Mouse (Mus musculus) MEL (cell line): ENCODE measurements around the gene Ano3. TPM values are rescaled to one million over a fixed set of nuclear protein-coding genes. Genes with fewer than 3 reads are reported as not detected.

Experiments
- DNase-seq: peaks from one replicate; pipeline ENCODE4 v3.0.0; 2011; ENCODE audit warnings: low read depth, low spot score
- H3K27ac ChIP-seq: 2 replicates; pipeline ENCODE4 v1.5.1; 2012; ENCODE audit warnings: low read depth, mild to moderate bottlenecking, control low read depth, low read length, moderate library complexity; ENCODE audit not compliant: control insufficient read depth
- H3K27me3 ChIP-seq, 2 experiments: fragments of 150-350 bp in 1 of 2; sonication (generic) in 1 of 2; 2 replicates each; pipeline ENCODE4 v1.6.1; 2012; ENCODE audit warnings: low read length in 2 of 2, mild to moderate bottlenecking in 2 of 2, improper control_type of control experiment in 1 of 2, moderate library complexity in 1 of 2; ENCODE audit not compliant: insufficient read depth in 2 of 2, control insufficient read depth in 1 of 2
- H3K36me3 ChIP-seq, 2 experiments: 2 replicates each; pipeline ENCODE4 v1.6.1; 2012 to 2014; ENCODE audit warnings: low read length in 2 of 2, improper control_type of control experiment in 1 of 2, inconsistent platforms in 1 of 2, mild to moderate bottlenecking in 1 of 2; ENCODE audit not compliant: insufficient read depth in 2 of 2, control insufficient read depth in 1 of 2
- H3K4me1 ChIP-seq, 2 experiments: fragments of 150-350 bp in 1 of 2; sonication (generic) in 1 of 2; 2 replicates each; pipeline ENCODE4 v1.6.1; 2012; ENCODE audit warnings: low read length in 2 of 2, improper control_type of control experiment in 1 of 2, mild to moderate bottlenecking in 1 of 2; ENCODE audit not compliant: insufficient read depth in 2 of 2, control insufficient read depth in 1 of 2
- H3K4me3 ChIP-seq, 2 experiments: fragments of 150-350 bp in 1 of 2; sonication (generic) in 1 of 2; 2 replicates each; pipeline ENCODE4 v1.5.1; 2012; ENCODE audit warnings: low read depth in 2 of 2, low read length in 2 of 2, mild to moderate bottlenecking in 2 of 2, moderate library complexity in 2 of 2, control low read depth in 1 of 2, improper control_type of control experiment in 1 of 2; ENCODE audit not compliant: control insufficient read depth in 1 of 2, insufficient read depth in 1 of 2
- H3K79me2 ChIP-seq: 2 replicates; pipeline ENCODE4 v1.6.1; 2012; ENCODE audit warnings: mild to moderate bottlenecking, low read length, moderate library complexity; ENCODE audit not compliant: control insufficient read depth, poor library complexity, insufficient read depth
- H3K9ac ChIP-seq: 2 replicates; pipeline ENCODE4 v1.6.1; 2012; ENCODE audit warnings: low read depth, mild to moderate bottlenecking, control low read depth, low read length, moderate library complexity; ENCODE audit not compliant: control insufficient read depth, poor library complexity, severe bottlenecking
- H3K9me3 ChIP-seq: fragments of 150-350 bp; sonication (generic); replicated peaks from 2 replicates; pipeline ENCODE4 v1.6.1; 2012; ENCODE audit warnings: mild to moderate bottlenecking, low read length, improper control_type of control experiment, moderate library complexity; ENCODE audit not compliant: insufficient read depth
- BHLHE40 ChIP-seq: IDR thresholded peaks from 2 replicates; pipeline ENCODE4 v1.6.1; 2012; ENCODE audit warnings: low read depth, mild to moderate bottlenecking, inconsistent platforms, low read length, improper control_type of control experiment, borderline replicate concordance
- CHD1 ChIP-seq: IDR thresholded peaks from 2 replicates; pipeline ENCODE4 v1.6.1; 2012; ENCODE audit warnings: low read depth, mild to moderate bottlenecking, inconsistent platforms, low read length, improper control_type of control experiment
- CHD2 ChIP-seq: IDR thresholded peaks from 2 replicates; pipeline ENCODE4 v1.6.1; 2011; ENCODE audit warnings: low read length, improper control_type of control experiment
- CTCF ChIP-seq, 3 experiments: IDR thresholded peaks in 2 of 3; conservative IDR thresholded peaks in 1 of 3; 2 replicates each; pipeline ENCODE4 v1.5.1; 2011 to 2012; ENCODE audit warnings: low read length in 3 of 3, low read depth in 2 of 3, mild to moderate bottlenecking in 2 of 3, improper control_type of control experiment in 1 of 3, inconsistent platforms in 1 of 3, mixed read lengths in 1 of 3, moderate library complexity in 1 of 3; ENCODE audit not compliant: control insufficient read depth in 1 of 3, insufficient read depth in 1 of 3, poor library complexity in 1 of 3, severe bottlenecking in 1 of 3
- E2F4 ChIP-seq: IDR thresholded peaks from 2 replicates; pipeline ENCODE4 v1.6.1; 2011; ENCODE audit warnings: low read depth, low read length, improper control_type of control experiment, borderline replicate concordance
- ELF1 ChIP-seq: IDR thresholded peaks from 2 replicates; pipeline ENCODE4 v1.6.1; 2014; ENCODE audit warnings: low read depth, mild to moderate bottlenecking, inconsistent platforms, low read length, improper control_type of control experiment, moderate library complexity
- EP300 ChIP-seq, 2 experiments: IDR thresholded peaks; 2 replicates each; pipeline ENCODE4 v1.6.1; 2011; ENCODE audit warnings: improper control_type of control experiment in 2 of 2, low read length in 2 of 2, low read depth in 1 of 2, mild to moderate bottlenecking in 1 of 2
- ETS1 ChIP-seq: IDR thresholded peaks from 2 replicates; pipeline ENCODE4 v1.6.1; 2012; ENCODE audit warnings: low read depth, mild to moderate bottlenecking, inconsistent platforms, low read length, improper control_type of control experiment, moderate library complexity
- GABPA ChIP-seq: IDR thresholded peaks from 2 replicates; pipeline ENCODE4 v1.6.1; 2012; ENCODE audit warnings: low read depth, mild to moderate bottlenecking, inconsistent platforms, low read length, improper control_type of control experiment, moderate library complexity
- GATA1 ChIP-seq: IDR thresholded peaks from 2 replicates; pipeline ENCODE4 v1.6.1; 2011; ENCODE audit warnings: low read depth, low read length, improper control_type of control experiment
- JUND ChIP-seq: IDR thresholded peaks from 2 replicates; pipeline ENCODE4 v1.6.1; 2011; ENCODE audit warnings: low read depth, mild to moderate bottlenecking, improper control_type of control experiment, low read length
- KAT2A ChIP-seq: conservative IDR thresholded peaks from 2 replicates; pipeline ENCODE4 v1.6.1; 2012; ENCODE audit warnings: low read depth, low read length, improper control_type of control experiment, inconsistent platforms
- MAFK ChIP-seq: IDR thresholded peaks from 2 replicates; pipeline ENCODE4 v1.6.1; 2011; ENCODE audit warnings: low read depth, mild to moderate bottlenecking, low read length, improper control_type of control experiment, borderline replicate concordance
- MEF2A ChIP-seq: IDR thresholded peaks from 2 replicates; pipeline ENCODE4 v1.6.1; 2014; ENCODE audit warnings: low read depth, mild to moderate bottlenecking, inconsistent platforms, low read length, improper control_type of control experiment; ENCODE audit not compliant: poor library complexity, insufficient replicate concordance, severe bottlenecking; ENCODE audit errors: extremely low read depth
- MXI1 ChIP-seq: IDR thresholded peaks from 2 replicates; pipeline ENCODE4 v1.6.1; 2011; ENCODE audit warnings: mild to moderate bottlenecking, low read depth, low read length, improper control_type of control experiment
- MYB ChIP-seq: IDR thresholded peaks from 2 replicates; pipeline ENCODE4 v1.6.1; 2011; ENCODE audit warnings: mild to moderate bottlenecking, low read depth, low read length, improper control_type of control experiment
- MYC ChIP-seq: IDR thresholded peaks from 2 replicates; pipeline ENCODE4 v1.6.1; 2011; ENCODE audit warnings: low read depth, mild to moderate bottlenecking, low read length, improper control_type of control experiment, moderate library complexity
- NRF1 ChIP-seq: IDR thresholded peaks from 2 replicates; pipeline ENCODE4 v1.6.1; 2014; ENCODE audit warnings: low read depth, mild to moderate bottlenecking, inconsistent platforms, low read length, improper control_type of control experiment, moderate library complexity; ENCODE audit not compliant: poor library complexity, insufficient read depth, severe bottlenecking
- POLR2AphosphoS2 ChIP-seq: IDR thresholded peaks from 2 replicates; pipeline ENCODE4 v1.6.1; 2011; ENCODE audit warnings: low read length, improper control_type of control experiment
- POLR2AphosphoS5 ChIP-seq: IDR thresholded peaks from 2 replicates; pipeline ENCODE4 v1.6.1; 2012; ENCODE audit warnings: low read depth, borderline replicate concordance, mild to moderate bottlenecking, inconsistent platforms, low read length, moderate library complexity, mixed read lengths
- RAD21 ChIP-seq: IDR thresholded peaks from 2 replicates; pipeline ENCODE4 v1.6.1; 2011; ENCODE audit warnings: mild to moderate bottlenecking, low read depth, low read length, improper control_type of control experiment
- RCOR1 ChIP-seq: IDR thresholded peaks from 2 replicates; pipeline ENCODE4 v1.6.1; 2012; ENCODE audit warnings: low read depth, mild to moderate bottlenecking, inconsistent platforms, low read length, improper control_type of control experiment
- SMC3 ChIP-seq: IDR thresholded peaks from 2 replicates; pipeline ENCODE4 v1.6.1; 2011; ENCODE audit warnings: low read depth, low read length, improper control_type of control experiment
- UBTF ChIP-seq: IDR thresholded peaks from 2 replicates; pipeline ENCODE4 v1.6.1; 2012; ENCODE audit warnings: low read depth, mild to moderate bottlenecking, inconsistent platforms, low read length, improper control_type of control experiment, moderate library complexity, borderline replicate concordance; ENCODE audit not compliant: insufficient read depth
- ZC3H11A ChIP-seq: IDR thresholded peaks from 2 replicates; pipeline ENCODE4 v1.6.1; 2012; ENCODE audit warnings: low read depth, mild to moderate bottlenecking, inconsistent platforms, low read length, improper control_type of control experiment
- ZKSCAN1 ChIP-seq: IDR thresholded peaks from 2 replicates; pipeline ENCODE4 v1.6.1; 2012; ENCODE audit warnings: low read depth, mild to moderate bottlenecking, inconsistent platforms, low read length, improper control_type of control experiment, moderate library complexity
- ZMIZ1 ChIP-seq: IDR thresholded peaks from 2 replicates; pipeline ENCODE4 v1.6.1; 2012; ENCODE audit warnings: low read depth, mild to moderate bottlenecking, inconsistent platforms, low read length, improper control_type of control experiment, moderate library complexity
- ZNF384 ChIP-seq: IDR thresholded peaks from 2 replicates; pipeline ENCODE4 v1.6.1; 2012; ENCODE audit warnings: low read depth, mild to moderate bottlenecking, inconsistent platforms, low read length, improper control_type of control experiment
- polyA plus RNA-seq, 2 experiments: library from polyadenylated mRNA; stranded (reverse) in 1 of 2; unstranded in 1 of 2; fragments of >175 nt in 1 of 2; fragments of >200 nt in 1 of 2; gene quantifications; 2 replicates each; pipeline versions ENCODE4 v1.2.1 to v1.2.4; 2012; ENCODE audit warnings: low replicate concordance in 2 of 2, low read depth in 1 of 2; ENCODE audit not compliant: insufficient read length in 2 of 2, insufficient read depth in 1 of 2, missing spikeins in 1 of 2
- total RNA-seq: library from RNA; depleted of rRNA; stranded (reverse); fragments of 300-350 nt; gene quantifications from 2 replicates; pipeline ENCODE4 v1.2.3, GENCODE M21; 2012

Ano3 gene
- total and polyA plus RNA-seq, 3 experiments = not detected

DNA sequence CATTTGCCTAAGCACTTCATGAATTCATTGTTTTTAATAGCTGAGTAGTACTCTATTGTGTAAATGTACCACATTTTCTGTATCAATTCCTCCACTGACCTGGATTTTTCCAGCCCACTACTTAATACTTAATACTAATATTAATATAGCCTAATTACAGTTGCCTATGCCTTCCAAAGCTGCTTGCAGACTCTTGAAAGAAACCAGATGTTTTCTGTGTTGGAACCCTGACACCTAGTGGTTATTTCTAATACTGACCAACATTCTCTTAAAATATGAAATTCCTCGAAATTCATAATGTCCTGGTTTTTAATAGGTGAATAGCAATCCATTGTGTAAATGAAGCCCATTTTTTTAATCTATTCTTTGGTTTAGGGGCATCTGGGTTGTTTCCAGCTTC lies 31.0 kb upstream of the Ano3 start:
- Histone ChIP-seq H3K79me2 (no peaks in the 10 kb centered on the region), H3K4me1 (no peaks in the 10 kb centered on the region), H3K27me3 (no peaks in the 10 kb centered on the region), H3K27ac (no peak overlapping the region), H3K36me3 (no peaks in the 10 kb centered on the region), H3K4me3 (no peak overlapping the region), H3K9ac (no peak overlapping the region), H3K9me3 (no peaks in the 10 kb centered on the region)
- peak; percentile 67 for TF ChIP-seq RAD21
- no peak for TF ChIP-seq CHD2
- no peak for TF ChIP-seq NRF1
- no peak for TF ChIP-seq MAFK
- TF ChIP-seq ELF1 = no peak
- no peak for TF ChIP-seq KAT2A
- TF ChIP-seq EP300 (IDR thresholded peaks at IDR 0.05; ENCODE audit: low read depth in 1 of 2, low read length in 2 of 2) = no peak
- no peak for TF ChIP-seq BHLHE40
- no peak for TF ChIP-seq ZMIZ1
- no peak for TF ChIP-seq ZKSCAN1
- no peak for TF ChIP-seq MYB
- TF ChIP-seq POLR2AphosphoS5 = no peak
- TF ChIP-seq GABPA = no peak
- no peak for TF ChIP-seq MXI1
- TF ChIP-seq MYC = no peak
- no peak for TF ChIP-seq JUND
- no peak for TF ChIP-seq E2F4
- no peak for TF ChIP-seq RCOR1
- TF ChIP-seq ZNF384 = no peak
- peak in 1 of 3 experiments; percentile 58; a peak in 3 of 6 replicates for TF ChIP-seq CTCF (IDR thresholded peaks at IDR 0.05 in 2 of 3, conservative IDR thresholded peaks at IDR 0.05 in 1 of 3; ENCODE audit: control insufficient read depth in 1 of 3, insufficient read depth in 1 of 3, low read depth in 2 of 3, low read length in 3 of 3, poor library complexity in 1 of 3, severe bottlenecking in 1 of 3)
- TF ChIP-seq ETS1 = no peak
- TF ChIP-seq UBTF = no peak
- no peak for TF ChIP-seq GATA1
- peak; percentile 37; the same call in 1 of the 2 replicates for TF ChIP-seq ZC3H11A
- TF ChIP-seq MEF2A = no peak
- peak; percentile 60 for TF ChIP-seq SMC3
- no peak for TF ChIP-seq CHD1
- no peak for TF ChIP-seq POLR2AphosphoS2
- peak; percentile 32 for DNase-seq
